Mouse (Mus musculus) testis, adult 2 months (tissue): Measurements from ENCODE around the gene Rgs7.

Source experiments
- CTCF ChIP-seq: fragments of 200-500 bp; IDR thresholded peaks from 2 replicates; pipeline ENCODE4 v1.5.1; 2012; ENCODE audit warnings: low read depth, mild to moderate bottlenecking, inconsistent platforms, low read length, moderate library complexity; ENCODE audit not compliant: control insufficient read depth, insufficient read depth, insufficient replicate concordance
- POLR2A ChIP-seq: fragments of 200-500 bp; IDR thresholded peaks from 2 replicates; pipeline ENCODE4 v1.6.1; 2012; ENCODE audit warnings: low read depth, mild to moderate bottlenecking, inconsistent platforms, low read length, moderate library complexity; ENCODE audit not compliant: control insufficient read depth

DNA sequence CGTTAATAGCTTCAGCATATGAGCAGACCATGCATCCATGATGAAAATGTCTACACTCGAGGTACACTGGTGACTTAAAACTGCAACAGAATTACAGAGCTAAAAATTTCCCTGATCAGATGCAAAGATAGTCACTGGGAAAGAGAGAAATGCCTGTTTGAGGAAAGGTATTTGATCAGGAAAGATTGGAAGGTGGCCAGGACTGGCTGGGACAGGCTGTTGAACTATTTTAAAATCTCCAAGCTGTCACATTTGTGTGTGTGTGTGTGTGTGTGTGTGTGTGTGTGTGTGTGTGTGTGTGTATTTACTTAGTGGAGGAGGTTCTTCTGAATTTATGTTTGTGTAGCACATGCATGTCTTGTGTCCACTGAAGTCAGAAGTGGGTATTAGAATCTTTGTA, 27.7 kb downstream of the Rgs7 start:
- TF ChIP-seq POLR2A: no peak
- no peak for TF ChIP-seq CTCF
